Mouse (Mus musculus) mouse embryonic stem cell (cell line): ENCODE measurements around the gene H2al1d.

ENCODE experiments used
- in situ Hi-C, 2 experiments: fragments of 300-500 bp; cut with MboI; formaldehyde crosslinking; loops; 1 replicate in 1 of 2; 3 replicates in 1 of 2; pipeline ENCODE4 v1.14.3; 2019 to 2020; ENCODE audit warnings: low sequenced_read_pairs in 2 of 2, low pct_unique_long_range_greater_than_20kb in 1 of 2, mixed read lengths in 1 of 2; ENCODE audit not compliant: unreplicated experiment in 1 of 2

The H2al1d gene

DNA sequence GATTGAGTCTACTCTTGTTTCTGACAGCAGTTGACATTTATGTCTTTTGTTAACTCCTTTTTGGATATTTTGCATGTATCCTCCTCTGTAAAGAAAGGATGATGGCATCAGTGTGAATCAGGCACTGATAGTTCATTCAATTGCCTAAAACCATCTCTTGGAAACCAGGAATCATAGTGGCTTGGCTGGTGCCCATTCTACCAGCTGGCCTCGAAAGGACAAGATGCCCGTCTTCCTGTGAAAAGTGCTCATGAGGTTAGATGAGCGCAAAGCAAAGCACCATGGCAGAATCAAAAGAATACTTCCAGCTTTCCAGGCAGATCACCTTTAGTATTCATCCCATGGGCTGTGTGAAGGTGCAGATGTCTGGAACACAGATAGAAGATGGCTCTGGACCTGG is 38.1 kb downstream of the H2al1d start:
- in situ Hi-C loops, result loop anchor here in 1 of 2 experiments (25.0 kb wide), 1 partner anchor 191 kb away; no protein-coding TSS in a partner anchor
